Mouse (Mus musculus) kidney, adult 2 months (tissue): Measurements from ENCODE around the gene Thap12. TPM values are rescaled to one million over a fixed set of nuclear protein-coding genes. Genes with fewer than 3 reads are reported as not detected.

ENCODE experiments used
- DNase-seq: peaks from one replicate; pipeline ENCODE4 v3.0.0; 2021
- H3K27ac ChIP-seq: fragments of 200-500 bp; 2 replicates; pipeline ENCODE4 v1.5.1; 2012; ENCODE audit warnings: low read depth, low read length, control low read depth, inconsistent platforms; ENCODE audit not compliant: insufficient read depth
- H3K27me3 ChIP-seq: fragments of 200-500 bp; replicated peaks from 2 replicates; pipeline ENCODE4 v1.6.1; 2012; ENCODE audit warnings: mild to moderate bottlenecking, moderate library complexity, low read length, inconsistent platforms; ENCODE audit not compliant: control insufficient read depth, insufficient read depth
- H3K36me3 ChIP-seq: fragments of 200-500 bp; 2 replicates; pipeline ENCODE4 v1.6.1; 2012; ENCODE audit warnings: mild to moderate bottlenecking, moderate library complexity, low read length, inconsistent platforms; ENCODE audit not compliant: control insufficient read depth, insufficient read depth
- H3K4me1 ChIP-seq: fragments of 200-500 bp; 2 replicates; pipeline ENCODE4 v1.6.1; 2011; ENCODE audit warnings: low read length; ENCODE audit not compliant: control insufficient read depth, insufficient read depth
- H3K4me3 ChIP-seq: fragments of 200-500 bp; 2 replicates; pipeline ENCODE4 v1.5.1; 2011; ENCODE audit warnings: mild to moderate bottlenecking, low read depth, low read length, control low read depth; ENCODE audit not compliant: insufficient read depth
- CTCF ChIP-seq: fragments of 200-500 bp; conservative IDR thresholded peaks from 2 replicates; pipeline ENCODE4 v1.5.1; 2011; ENCODE audit warnings: low read depth, mild to moderate bottlenecking, control low read depth, low read length, moderate library complexity, mixed read lengths; ENCODE audit not compliant: insufficient read depth, insufficient read length
- POLR2A ChIP-seq: fragments of 200-500 bp; IDR thresholded peaks from one replicate; pipeline ENCODE4 v1.6.1; 2011; ENCODE audit warnings: low read depth, low read length, control low read depth
- WGBS: fragments of 180-500 bp; shearing (Covaris S2); methylation state at CpG from one replicate; pipeline ENCODE4 v1.1.7; 2018; 5-methylcytosine and 5-hydroxymethylcytosine counted together
- polyA plus RNA-seq: library from polyadenylated mRNA; depleted of rRNA; stranded (reverse); fragments of >200 nt; gene quantifications from 2 replicates; pipeline ENCODE4 v1.2.3, GENCODE M21; 2012

The Thap12 gene
- polyA plus RNA-seq, 1 experiment: 13.3 TPM

GRCm38 (mm10) chr7:98670831-98671230 is 32.1 kb upstream of the Thap12 start:
- H3K27ac ChIP-seq: peak overlapping the region; percentile 41
- no peaks in the 10 kb centered on the region for H3K4me1 ChIP-seq
- WGBS: 70% methylated on average over 4 of the region's 4 CpGs
- no peaks in the 10 kb centered on the region for H3K36me3 ChIP-seq
- no peak for DNase-seq
- no peak for TF ChIP-seq POLR2A
- TF ChIP-seq CTCF: no peak
- H3K4me3 ChIP-seq: no peak overlapping the region
- H3K27me3 ChIP-seq: no peaks in the 10 kb centered on the region

- peak overlapping the region; percentile 79 for H3K27ac ChIP-seq
- H3K36me3 ChIP-seq: no peaks in the 10 kb centered on the region
- WGBS: 55% methylated on average over 9 of the region's 9 CpGs
- H3K4me3 ChIP-seq: no peak overlapping the region
- H3K27me3 ChIP-seq: no peaks in the 10 kb centered on the region
- no peak for TF ChIP-seq POLR2A
- TF ChIP-seq CTCF: no peak
- H3K4me1 ChIP-seq: no peaks in the 10 kb centered on the region
- peak; percentile 56 for DNase-seq
These were observed 31.5 kb upstream of the Thap12 start for GRCm38 (mm10) chr7:98671416-98671815.

- H3K27me3 ChIP-seq: no peaks in the 10 kb centered on the region
- WGBS: 55% methylated on average over 11 of the region's 11 CpGs
- no peaks in the 10 kb centered on the region for H3K4me1 ChIP-seq
- H3K4me3 ChIP-seq: no peak overlapping the region
- no peak for DNase-seq
- no peak for TF ChIP-seq CTCF
- TF ChIP-seq POLR2A: no peak
- peak overlapping the region; percentile 79 for H3K27ac ChIP-seq
- H3K36me3 ChIP-seq: no peaks in the 10 kb centered on the region
These were observed 30.5 kb upstream of the Thap12 start for GRCm38 (mm10) chr7:98672241-98672955.

GRCm38 (mm10) chr7:98674344-98674743 is 28.6 kb upstream of the Thap12 start:
- TF ChIP-seq POLR2A: no peak
- no peak for TF ChIP-seq CTCF
- WGBS: 74% methylated on average over 4 of the region's 4 CpGs
- H3K36me3 ChIP-seq: no peaks in the 10 kb centered on the region
- DNase-seq: no peak
- H3K27me3 ChIP-seq: no peaks in the 10 kb centered on the region
- H3K27ac ChIP-seq: no peak overlapping the region
- no peak overlapping the region for H3K4me3 ChIP-seq
- no peaks in the 10 kb centered on the region for H3K4me1 ChIP-seq

- no peaks in the 10 kb centered on the region for H3K4me1 ChIP-seq
- WGBS: 74% methylated on average over 2 of the region's 2 CpGs
- no peaks in the 10 kb centered on the region for H3K36me3 ChIP-seq
- H3K27me3 ChIP-seq: no peaks in the 10 kb centered on the region
- TF ChIP-seq CTCF (no peak), POLR2A (no peak)
- no peak overlapping the region for H3K4me3 ChIP-seq
- DNase-seq: peak; percentile 28
- H3K27ac ChIP-seq: peak overlapping the region; percentile 28; the same call in 1 of the 2 replicates
These were observed 25.4 kb upstream of the Thap12 start for GRCm38 (mm10) chr7:98677511-98677910.

GRCm38 (mm10) chr7:98678441-98678840 is 24.5 kb upstream of the Thap12 start:
- Histone ChIP-seq H3K36me3 (no peaks in the 10 kb centered on the region), H3K4me3 (peak overlapping the region; percentile 21; the same call in 1 of the 2 replicates), H3K27ac (peak overlapping the region; percentile 72), H3K27me3 (no peaks in the 10 kb centered on the region), H3K4me1 (no peaks in the 10 kb centered on the region)
- DNase-seq: peak; percentile 60
- TF ChIP-seq POLR2A (no peak), CTCF (no peak)
- WGBS: 39% methylated on average over 7 of the region's 7 CpGs

GRCm38 (mm10) chr7:98680691-98681090 is 22.2 kb upstream of the Thap12 start:
- no peak for DNase-seq
- Histone ChIP-seq H3K27me3 (no peaks in the 10 kb centered on the region), H3K36me3 (no peaks in the 10 kb centered on the region), H3K4me3 (no peak overlapping the region), H3K4me1 (no peaks in the 10 kb centered on the region), H3K27ac (no peak overlapping the region)
- TF ChIP-seq POLR2A (no peak), CTCF (no peak)
- 65% methylated on average over 2 of the region's 2 CpGs for WGBS
